Mouse (Mus musculus) stomach, embryonic 15.5 days (tissue): ENCODE measurements around the gene Ccdc22. TPM values are rescaled to one million over a fixed set of nuclear protein-coding genes. Genes with fewer than 3 reads are reported as not detected.

Experiments
- ATAC-seq: fragments of 200-750 bp; cut with Nextera tagmentation; 2 replicates; pipeline ENCODE4 v1.8.0; 2017; ENCODE audit warnings: low read depth, moderate number of reproducible peaks, moderate TSS enrichment; ENCODE audit not compliant: insufficient read depth, low FRiP score
- H3K27ac ChIP-seq: fragments of 300-500 bp; sonication (generic); 2 replicates; pipeline ENCODE4 v1.5.1; 2015; ENCODE audit warnings: mild to moderate bottlenecking, inconsistent platforms
- H3K27me3 ChIP-seq: fragments of 300-500 bp; sonication (generic); replicated peaks from 2 replicates; pipeline ENCODE4 v1.6.1; 2015; ENCODE audit warnings: inconsistent platforms
- H3K36me3 ChIP-seq: fragments of 300-500 bp; sonication (generic); 2 replicates; pipeline ENCODE4 v1.6.1; 2015; ENCODE audit warnings: inconsistent platforms
- H3K4me1 ChIP-seq: fragments of 300-500 bp; sonication (generic); 2 replicates; pipeline ENCODE4 v1.6.1; 2015; ENCODE audit warnings: inconsistent platforms
- H3K4me2 ChIP-seq: fragments of 300-500 bp; sonication (generic); 2 replicates; pipeline ENCODE4 v1.6.1; 2015; ENCODE audit warnings: mild to moderate bottlenecking, inconsistent platforms
- H3K4me3 ChIP-seq: fragments of 300-500 bp; sonication (generic); replicated peaks from 2 replicates; pipeline ENCODE4 v1.5.1; 2015; ENCODE audit warnings: inconsistent platforms
- H3K9ac ChIP-seq: fragments of 300-500 bp; sonication (generic); 2 replicates; pipeline ENCODE4 v1.6.1; 2015; ENCODE audit warnings: inconsistent platforms
- H3K9me3 ChIP-seq: fragments of 300-500 bp; sonication (generic); 2 replicates; pipeline ENCODE4 v1.6.1; 2016; ENCODE audit warnings: inconsistent platforms
- WGBS: fragments of 180-500 bp; shearing (Covaris S2); methylation state at CpG from one replicate; pipeline ENCODE4 v1.1.7; 2015; 5-methylcytosine and 5-hydroxymethylcytosine counted together
- polyA plus RNA-seq: library from polyadenylated mRNA; unstranded; fragments of >200 nt; fragmentation: Nextera tagmentation; extraction: Ambion mirVana; gene quantifications from 2 replicates; pipeline ENCODE4 v1.2.1, GENCODE M21; 2015

Gene Ccdc22
- polyA plus RNA-seq, 1 experiment from 2014 or later, result 28.0 TPM

DNA sequence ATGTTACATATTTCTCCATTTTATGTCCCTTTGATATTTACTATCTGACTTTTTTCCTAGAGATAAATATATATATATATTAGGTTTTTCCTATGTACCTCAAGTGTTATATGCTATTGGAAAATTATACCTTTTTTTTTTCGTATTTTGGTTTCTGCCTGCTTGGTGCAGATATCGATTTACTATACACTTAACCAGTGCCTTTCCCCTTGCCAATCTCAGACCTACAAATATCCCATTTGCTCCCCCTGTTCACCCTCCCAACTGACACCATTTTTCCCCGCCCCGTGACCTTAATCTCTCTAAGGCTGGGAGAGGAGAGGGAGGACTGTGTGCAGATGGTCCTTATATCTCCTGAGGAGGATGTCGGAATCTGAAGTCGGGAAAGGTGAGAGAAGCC, 1.5 kb upstream of the Ccdc22 start, which contains the start of gene Cacna1f:
TSS of gene Cacna1f (plus strand) at position 301 of the 400 bp plus-strand sequence.
- 49% methylated on average over 6 of the region's 6 CpGs for WGBS
- H3K9ac ChIP-seq, result no peak within 1 kb of the TSS
- no peak for ATAC-seq

DNA sequence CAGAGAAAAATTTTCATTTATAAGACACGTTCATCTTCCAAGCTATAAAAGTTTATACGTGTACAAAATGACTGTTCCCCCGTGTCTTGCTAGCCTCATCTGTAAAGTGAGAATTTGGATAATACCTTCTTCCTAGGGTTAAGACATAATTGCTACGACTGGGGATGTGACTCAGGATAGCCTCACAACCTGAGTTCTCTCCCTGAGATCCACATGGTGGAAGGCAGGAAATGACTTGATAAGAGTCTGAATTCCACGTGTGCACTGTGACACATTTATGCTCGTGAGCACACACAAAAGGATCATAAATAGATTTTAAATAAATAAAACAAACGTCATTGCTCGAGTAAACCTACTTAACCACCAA, 241 bp upstream of the Ccdc22 start:
- peak; percentile 32; the same call in 1 of the 2 replicates for ATAC-seq

More for the DNA sequence above, 1.5 kb upstream of the Ccdc22 start, which contains the start of gene Cacna1f:
- Histone ChIP-seq H3K4me3 (no peak within 1 kb of the TSS), H3K36me3 (no peaks in the 10 kb centered on the region), H3K4me2 (no peak within 1 kb of the TSS), H3K9me3 (no peaks in the 10 kb centered on the region), H3K27me3 (no peaks in the 10 kb centered on the region), H3K27ac (no peak within 1 kb of the TSS), H3K4me1 (no peaks in the 10 kb centered on the region)

GRCm38 (mm10) chrX:7604004-7604403, 1.3 kb downstream of the Ccdc22 start:
- Histone ChIP-seq H3K4me3 (0 out of 2 replicates have a peak overlapping the region, but pooled peaks have one; percentile 50), H3K4me2 (no peak overlapping the region), H3K36me3 (no peaks in the 10 kb centered on the region), H3K4me1 (no peaks in the 10 kb centered on the region), H3K9ac (no peak overlapping the region), H3K9me3 (no peaks in the 10 kb centered on the region), H3K27ac (no peak overlapping the region), H3K27me3 (no peaks in the 10 kb centered on the region)
- no peak for ATAC-seq
- WGBS, result 85% methylated on average over 7 of the region's 7 CpGs

More for the DNA sequence above, 241 bp upstream of the Ccdc22 start:
- Histone ChIP-seq H3K36me3 (no peaks in the 10 kb centered on the region), H3K9ac (no peak overlapping the region), H3K4me1 (no peaks in the 10 kb centered on the region), H3K27me3 (no peaks in the 10 kb centered on the region), H3K27ac (no peak overlapping the region), H3K9me3 (no peaks in the 10 kb centered on the region), H3K4me2 (0 out of 2 replicates have a peak overlapping the region, but pooled peaks have one; percentile 21), H3K4me3 (peak overlapping the region; percentile 50; the same call in 1 of the 2 replicates)
- 37% methylated on average over 8 of the region's 8 CpGs for WGBS

GRCm38 (mm10) chrX:7595371-7595770, 9.9 kb downstream of the Ccdc22 start:
- Histone ChIP-seq H3K36me3 (no peaks in the 10 kb centered on the region), H3K27ac (no peak overlapping the region), H3K4me2 (no peak overlapping the region), H3K4me3 (no peak overlapping the region), H3K27me3 (no peaks in the 10 kb centered on the region), H3K9ac (no peak overlapping the region), H3K4me1 (no peaks in the 10 kb centered on the region), H3K9me3 (no peaks in the 10 kb centered on the region)
- no peak for ATAC-seq
- 80% methylated on average over 9 of the region's 9 CpGs for WGBS

GRCm38 (mm10) chrX:7586356-7586755, 19.0 kb downstream of the Ccdc22 start:
- Histone ChIP-seq H3K27ac (no peak overlapping the region), H3K9me3 (no peaks in the 10 kb centered on the region), H3K9ac (no peak overlapping the region), H3K4me3 (no peak overlapping the region), H3K36me3 (no peaks in the 10 kb centered on the region), H3K27me3 (no peaks in the 10 kb centered on the region), H3K4me2 (no peak overlapping the region), H3K4me1 (no peaks in the 10 kb centered on the region)
- WGBS, result 86% methylated on average over 4 of the region's 5 CpGs
- ATAC-seq, result no peak

DNA sequence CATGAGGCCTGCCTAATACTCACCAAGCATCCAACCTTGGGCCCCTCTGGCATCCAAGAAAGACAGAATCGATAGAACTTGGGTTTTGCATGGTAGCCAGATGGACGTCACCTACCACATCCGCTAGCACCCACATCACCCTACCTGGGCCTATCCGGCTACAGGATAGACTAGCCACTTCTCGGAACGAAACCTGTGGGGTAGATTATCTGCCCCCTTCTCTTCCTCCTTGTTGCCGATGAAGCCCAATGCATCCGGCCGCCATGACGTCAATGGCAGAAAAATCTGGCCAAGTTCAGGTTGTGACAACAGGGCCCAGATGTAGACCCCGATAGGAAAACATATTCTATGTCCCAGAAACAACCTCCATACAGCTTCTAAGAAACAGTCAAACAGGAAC, 21.4 kb downstream of the Ccdc22 start:
- Histone ChIP-seq H3K27me3 (no peaks in the 10 kb centered on the region), H3K27ac (no peak overlapping the region), H3K4me2 (no peak overlapping the region), H3K9me3 (no peaks in the 10 kb centered on the region), H3K36me3 (no peaks in the 10 kb centered on the region), H3K9ac (no peak overlapping the region), H3K4me1 (no peaks in the 10 kb centered on the region), H3K4me3 (no peak overlapping the region)
- WGBS, result 88% methylated on average over 11 of the region's 11 CpGs
- ATAC-seq, result no peak

DNA sequence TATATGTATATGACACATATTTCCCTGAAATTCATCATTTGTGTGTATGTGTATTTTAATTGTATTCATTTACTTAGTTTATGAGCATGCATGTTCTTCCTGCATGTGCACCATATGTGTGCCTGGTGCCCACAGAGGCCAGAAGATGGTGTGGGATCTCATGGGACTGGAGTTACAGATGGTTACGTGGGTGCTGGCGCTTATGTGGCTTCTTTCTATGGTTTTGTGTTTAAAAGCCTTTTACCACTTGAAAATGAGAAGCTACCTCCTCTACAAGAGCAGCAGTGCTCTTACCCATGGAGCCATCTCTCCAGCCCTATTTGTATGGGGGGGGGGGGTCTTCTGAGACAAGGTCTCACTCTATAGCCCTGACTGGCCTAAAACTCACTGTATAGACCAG, 24.2 kb downstream of the Ccdc22 start:
- Histone ChIP-seq H3K27ac (no peak overlapping the region), H3K4me1 (no peaks in the 10 kb centered on the region), H3K36me3 (no peaks in the 10 kb centered on the region), H3K4me2 (no peak overlapping the region), H3K27me3 (no peaks in the 10 kb centered on the region), H3K4me3 (no peak overlapping the region), H3K9ac (no peak overlapping the region), H3K9me3 (no peaks in the 10 kb centered on the region)
- ATAC-seq, result no peak
- WGBS, result 87% methylated on average over 2 of the region's 2 CpGs

DNA sequence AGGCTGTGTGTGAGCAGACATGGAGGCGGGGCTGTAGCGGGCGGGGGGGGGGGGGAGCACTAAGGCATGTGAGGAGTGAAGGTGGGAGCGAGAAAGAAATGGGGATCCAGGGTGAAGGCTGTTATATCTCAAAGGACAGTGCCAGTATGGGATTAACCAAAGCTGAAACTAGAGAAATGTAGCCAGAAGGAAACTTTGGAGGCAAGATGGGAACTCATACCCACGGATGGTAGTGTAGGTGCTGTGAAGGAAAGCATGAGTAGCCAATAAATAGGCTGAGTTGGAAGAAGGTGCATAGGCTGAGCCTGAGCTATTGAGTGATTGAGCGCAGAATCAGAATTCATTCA, 30.5 kb downstream of the Ccdc22 start:
- no peak overlapping the region for H3K9ac ChIP-seq

DNA sequence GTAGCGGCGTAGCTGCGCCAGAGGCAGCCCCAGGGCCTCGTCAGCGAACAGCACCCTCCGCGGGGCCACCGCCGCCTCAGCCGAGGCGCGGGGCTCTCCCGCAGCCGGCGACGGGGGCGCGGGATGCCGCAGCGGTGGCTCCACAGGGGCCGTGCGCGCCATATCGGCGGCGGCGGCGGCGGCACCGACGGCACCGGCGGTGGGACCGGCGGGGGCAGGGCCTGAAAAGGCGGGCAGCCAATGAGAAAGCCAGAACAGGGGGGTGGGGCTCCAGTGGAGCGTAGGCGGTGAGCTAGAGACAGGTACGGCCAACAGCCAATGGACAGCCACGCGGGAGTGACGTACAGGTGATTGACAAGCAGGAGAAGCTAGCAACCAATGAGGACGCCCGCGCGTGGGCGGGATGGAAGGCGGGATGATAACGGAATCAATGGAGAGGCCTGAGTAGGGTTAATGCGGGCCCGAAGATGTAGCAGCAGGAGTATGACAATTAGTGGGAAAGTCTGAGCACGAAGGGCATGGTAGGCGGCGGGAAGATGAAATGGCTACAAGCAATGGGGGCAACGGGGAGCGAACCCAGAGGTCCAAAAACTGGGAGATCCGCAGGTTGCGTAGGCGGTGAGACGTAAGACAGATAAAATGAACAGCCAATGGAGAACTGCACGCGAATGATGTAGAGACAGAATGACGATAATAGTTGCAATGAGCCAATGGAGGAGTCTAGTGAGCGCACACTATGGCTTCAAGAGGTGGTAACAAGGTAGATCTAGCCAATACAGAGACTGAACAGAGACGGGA, 31.0 kb downstream of the Ccdc22 start, which contains the start of gene Ppp1r3f:
TSS of gene Ppp1r3f (minus strand) at position 197 of the 798 bp plus-strand sequence.
- H3K4me2 ChIP-seq, result peak within 1 kb of the TSS; percentile 62
- WGBS, result 18% methylated on average over 65 of the region's 65 CpGs
- H3K27me3 ChIP-seq, result no peaks in the 10 kb centered on the region
- peak within 1 kb of the TSS; percentile 61 for H3K4me3 ChIP-seq
- no peaks in the 10 kb centered on the region for H3K36me3 ChIP-seq
- H3K9ac ChIP-seq, result peak within 1 kb of the TSS; percentile 48
- no peaks in the 10 kb centered on the region for H3K9me3 ChIP-seq
- H3K27ac ChIP-seq, result peak within 1 kb of the TSS; percentile 71; the same call in 1 of the 2 replicates
- peak; percentile 98 for ATAC-seq
- H3K4me1 ChIP-seq, result peaks cover 3% of the 10 kb centered on the region; the same call in 1 of the 2 replicates

More for the DNA sequence above, 30.5 kb downstream of the Ccdc22 start:
- peak overlapping the region; percentile 52 for H3K4me2 ChIP-seq
- no peaks in the 10 kb centered on the region for H3K9me3 ChIP-seq
- 24% methylated on average over 6 of the region's 6 CpGs for WGBS
- no peaks in the 10 kb centered on the region for H3K27me3 ChIP-seq
- H3K4me3 ChIP-seq, result peak overlapping the region; percentile 61
- no peak for ATAC-seq
- no peaks in the 10 kb centered on the region for H3K36me3 ChIP-seq
- peaks cover 3% of the 10 kb centered on the region; the same call in 1 of the 2 replicates for H3K4me1 ChIP-seq
- no peak overlapping the region for H3K27ac ChIP-seq

DNA sequence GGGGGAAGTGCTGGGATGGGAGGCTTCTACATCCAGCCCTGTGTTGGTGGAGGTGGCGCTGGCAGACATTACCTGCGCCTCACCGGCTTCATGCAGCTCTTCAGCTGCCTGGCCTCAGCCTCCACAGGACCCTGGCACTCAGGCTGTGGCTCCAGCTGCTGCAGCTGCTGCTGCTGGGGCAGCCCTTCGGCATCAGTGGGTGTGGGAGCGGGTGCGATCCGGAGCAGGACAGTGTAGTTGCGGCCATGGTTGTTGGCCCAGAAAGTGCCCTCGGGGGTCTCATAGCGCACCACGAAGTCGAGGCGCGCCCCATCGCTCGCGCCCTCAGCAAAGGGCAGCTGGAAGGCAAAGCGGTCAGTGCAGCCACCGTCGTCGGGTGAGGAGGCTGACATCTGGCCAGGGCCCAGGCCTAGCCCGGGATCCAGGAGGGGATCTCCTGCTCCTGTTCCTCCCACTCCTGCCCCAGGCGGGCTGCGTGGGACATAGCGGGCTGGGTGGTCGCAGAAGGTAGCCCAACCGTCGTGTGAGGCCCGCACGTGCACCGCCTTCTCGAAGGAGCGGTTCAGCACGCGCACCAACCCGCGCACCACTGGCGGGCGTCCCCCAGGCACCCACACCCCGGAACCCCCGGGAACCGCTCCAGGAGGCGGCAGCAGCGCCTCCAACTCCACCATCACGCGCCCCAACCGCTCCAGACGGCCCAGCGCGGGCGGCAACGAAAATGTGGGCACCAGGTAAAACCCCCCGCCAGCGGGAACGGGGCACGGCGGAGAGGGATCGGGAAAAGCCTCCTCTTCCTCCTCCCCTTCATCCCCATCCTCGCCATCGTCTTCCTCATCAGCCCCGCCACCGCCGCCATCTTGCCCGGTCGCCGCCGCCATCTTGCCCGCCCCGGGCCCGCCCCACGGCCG, 31.9 kb downstream of the Ccdc22 start, which contains the start of gene Foxp3:
TSS of gene Foxp3 (plus strand) at position 469 of the 911 bp plus-strand sequence.
- ATAC-seq, result peak; percentile 38; the same call in 1 of the 2 replicates
- peak within 1 kb of the TSS; percentile 61 for H3K4me3 ChIP-seq
- peak within 1 kb of the TSS; percentile 62 for H3K4me2 ChIP-seq
- H3K9me3 ChIP-seq, result no peaks in the 10 kb centered on the region
- peaks cover 3% of the 10 kb centered on the region; the same call in 1 of the 2 replicates for H3K4me1 ChIP-seq
- peak within 1 kb of the TSS; percentile 48 for H3K9ac ChIP-seq
- 28% methylated on average over 71 of the region's 72 CpGs for WGBS
- H3K27ac ChIP-seq, result peak within 1 kb of the TSS; percentile 71; the same call in 1 of the 2 replicates
- no peaks in the 10 kb centered on the region for H3K27me3 ChIP-seq
- H3K36me3 ChIP-seq, result no peaks in the 10 kb centered on the region

DNA sequence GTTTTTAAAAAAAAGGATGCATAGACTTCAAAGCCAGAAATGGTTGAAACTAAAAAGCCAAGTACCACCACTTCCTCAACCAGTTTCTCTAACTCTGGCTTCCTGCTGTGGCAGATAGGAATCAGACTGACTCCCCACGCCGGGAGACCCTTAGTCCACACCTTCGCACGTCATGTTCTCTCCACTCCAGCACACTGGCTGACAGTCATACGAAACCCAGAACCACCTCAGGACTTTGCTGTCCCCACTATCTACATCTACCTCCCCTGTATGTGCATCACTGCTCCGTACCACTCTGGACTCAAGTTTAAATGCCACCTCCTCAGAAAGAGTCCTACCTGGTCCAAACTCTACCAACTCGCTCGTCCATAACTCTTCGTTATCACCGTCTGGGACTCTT, 32.9 kb downstream of the Ccdc22 start:
- no peak overlapping the region for H3K27ac ChIP-seq
- no peak for ATAC-seq
- H3K4me1 ChIP-seq, result peaks cover 3% of the 10 kb centered on the region; the same call in 1 of the 2 replicates
- no peaks in the 10 kb centered on the region for H3K36me3 ChIP-seq
- H3K9me3 ChIP-seq, result no peaks in the 10 kb centered on the region
- peak overlapping the region; percentile 62 for H3K4me2 ChIP-seq
- no peaks in the 10 kb centered on the region for H3K27me3 ChIP-seq
- WGBS, result 66% methylated on average over 10 of the region's 10 CpGs
- no peak overlapping the region for H3K9ac ChIP-seq
- no peak overlapping the region for H3K4me3 ChIP-seq
